Mouse (Mus musculus): ENCODE results near the gene Cdcp2. TPM values are rescaled to one million over a fixed set of nuclear protein-coding genes. Genes with fewer than 3 reads are reported as not detected.

Cdcp2 gene
- polyA plus RNA-seq, 1 experiment from 2014 or later: not detected

- H3K9me3 ChIP-seq: no peaks in the 10 kb centered on the region
- 86% methylated on average over 6 of the region's 6 CpGs for WGBS
- H3K27me3 ChIP-seq (ENCODE audit: insufficient read depth, poor library complexity, severe bottlenecking): no peaks in the 10 kb centered on the region
- H3K4me3 ChIP-seq: no peak overlapping the region
- H3K36me3 ChIP-seq: peaks cover 31% of the 10 kb centered on the region
- DNase-seq (ENCODE audit: low spot score): no peak
- H3K27ac ChIP-seq: no peak overlapping the region
- H3K4me1 ChIP-seq: peaks cover 12% of the 10 kb centered on the region; the same call in 1 of the 2 replicates
Measured at GRCm38 (mm10) chr4:107150991-107151390, 54.3 kb downstream of the Cdcp2 start.

GRCm38 (mm10) chr4:107152571-107152970 is 55.9 kb downstream of the Cdcp2 start:
- Histone ChIP-seq H3K4me1 (peaks cover 18% of the 10 kb centered on the region; the same call in 1 of the 2 replicates), H3K9me3 (no peaks in the 10 kb centered on the region), H3K27ac (no peak overlapping the region), H3K4me3 (no peak overlapping the region), H3K27me3 (ENCODE audit: insufficient read depth, poor library complexity, severe bottlenecking) (no peaks in the 10 kb centered on the region), H3K36me3 (peaks cover 20% of the 10 kb centered on the region)
- no peak for DNase-seq (ENCODE audit: low spot score)
- WGBS: 90% methylated on average over 8 of the region's 8 CpGs

- 79% methylated on average over 4 of the region's 4 CpGs for WGBS
- Histone ChIP-seq H3K36me3 (peaks cover 35% of the 10 kb centered on the region), H3K9me3 (no peaks in the 10 kb centered on the region), H3K4me3 (no peak overlapping the region), H3K27me3 (ENCODE audit: insufficient read depth, poor library complexity, severe bottlenecking) (no peaks in the 10 kb centered on the region), H3K27ac (no peak overlapping the region), H3K4me1 (peaks cover 8% of the 10 kb centered on the region; the same call in 1 of the 2 replicates)
- no peak for DNase-seq (ENCODE audit: low spot score)
Measured at GRCm38 (mm10) chr4:107156983-107157401, 60.3 kb downstream of the Cdcp2 start.

GRCm38 (mm10) chr4:107159166-107159773 is 62.6 kb downstream of the Cdcp2 start:
- 85% methylated on average over 11 of the region's 11 CpGs for WGBS
- DNase-seq (ENCODE audit: low spot score): no peak
- peaks cover 8% of the 10 kb centered on the region; the same call in 1 of the 2 replicates for H3K4me1 ChIP-seq
- H3K27me3 ChIP-seq (ENCODE audit: insufficient read depth, poor library complexity, severe bottlenecking): no peaks in the 10 kb centered on the region
- H3K36me3 ChIP-seq: peaks cover 35% of the 10 kb centered on the region
- H3K4me3 ChIP-seq: no peak overlapping the region
- H3K9me3 ChIP-seq: no peaks in the 10 kb centered on the region
- no peak overlapping the region for H3K27ac ChIP-seq

GRCm38 (mm10) chr4:107160181-107160580 is 63.5 kb downstream of the Cdcp2 start:
- no peaks in the 10 kb centered on the region for H3K9me3 ChIP-seq
- no peaks in the 10 kb centered on the region for H3K27me3 ChIP-seq (ENCODE audit: insufficient read depth, poor library complexity, severe bottlenecking)
- no peak for DNase-seq (ENCODE audit: low spot score)
- 86% methylated on average over 8 of the region's 8 CpGs for WGBS
- no peak overlapping the region for H3K27ac ChIP-seq
- peaks cover 8% of the 10 kb centered on the region; the same call in 1 of the 2 replicates for H3K4me1 ChIP-seq
- H3K36me3 ChIP-seq: peaks cover 37% of the 10 kb centered on the region
- H3K4me3 ChIP-seq: no peak overlapping the region

Other genes with a start within 250 kb of the Cdcp2 start
- gene Ssbp3, start 186.2 kb upstream of the Cdcp2 start, polyA plus RNA-seq (2016; fragmentation: Nextera tagmentation; extraction: Ambion mirVana): 69.6 and 139 TPM in 2 replicates
- 117 and 120 TPM in 2 replicates for gene Mrpl37, start 30.0 kb upstream of the Cdcp2 start, polyA plus RNA-seq (2016; fragmentation: Nextera tagmentation; extraction: Ambion mirVana)
- gene Cyb5rl, start 29.9 kb upstream of the Cdcp2 start, polyA plus RNA-seq (2016; fragmentation: Nextera tagmentation; extraction: Ambion mirVana): 5.1 and 7.3 TPM in 2 replicates
- gene Tmem59, start 81.5 kb downstream of the Cdcp2 start, polyA plus RNA-seq (2016; fragmentation: Nextera tagmentation; extraction: Ambion mirVana): 292 and 299 TPM in 2 replicates
- 17.8 and 21.3 TPM in 2 replicates for gene Tceanc2, start 82.2 kb downstream of the Cdcp2 start, polyA plus RNA-seq (2016; fragmentation: Nextera tagmentation; extraction: Ambion mirVana)
- gene Ldlrad1, start 112.3 kb downstream of the Cdcp2 start, polyA plus RNA-seq (2016; fragmentation: Nextera tagmentation; extraction: Ambion mirVana): not detected in 2 replicates
- gene Lrrc42, start 156.6 kb downstream of the Cdcp2 start, polyA plus RNA-seq (2016; fragmentation: Nextera tagmentation; extraction: Ambion mirVana): 81.7 and 86.6 TPM in 2 replicates
- 39.4 and 43.4 TPM in 2 replicates for gene Hspb11, start 156.7 kb downstream of the Cdcp2 start, polyA plus RNA-seq (2016; fragmentation: Nextera tagmentation; extraction: Ambion mirVana)
- not detected in 2 replicates for gene Dio1, start 210.3 kb downstream of the Cdcp2 start, polyA plus RNA-seq (2016; fragmentation: Nextera tagmentation; extraction: Ambion mirVana)
- gene Yipf1, start 217.5 kb downstream of the Cdcp2 start, polyA plus RNA-seq (2016; fragmentation: Nextera tagmentation; extraction: Ambion mirVana): 43.3 and 45.4 TPM in 2 replicates